Mouse (Mus musculus) embryonic fibroblast, embryonic 13.5 days (primary cell): ENCODE measurements at regions not wholly inside any gene's neighbourhood (a gene's known extent, or its start where the extent isn't known, plus 50 kb on each side); places are given as distances from the start of the nearest gene placed in this dataset.

Experiments
- CTCF ChIP-seq: IDR thresholded peaks from 2 replicates; pipeline ENCODE4 v1.5.1; 2011; ENCODE audit warnings: mild to moderate bottlenecking, control low read depth, low read length, moderate library complexity, borderline replicate concordance; ENCODE audit not compliant: insufficient read depth
- POLR2A ChIP-seq: IDR thresholded peaks from 2 replicates; pipeline ENCODE4 v1.6.1; 2011; ENCODE audit warnings: low read depth, mild to moderate bottlenecking, control low read depth, low read length, moderate library complexity

- TF ChIP-seq POLR2A (no peak), CTCF (no peak)
Measured at GRCm38 (mm10) chr4:34177421-34177820, 127.4 kb upstream of the Spaca1 start.
